Mouse (Mus musculus) neural tube, embryonic 13.5 days (tissue): ENCODE measurements at regions not wholly inside any gene's neighbourhood (a gene's known extent, or its start where the extent isn't known, plus 50 kb on each side); places are given as distances from the start of the nearest gene placed in this dataset.
A peak's percentile ranks its signal among the peaks of the same experiment; 100 is the strongest.

Experiments used
- ATAC-seq: fragments of 200-750 bp; cut with Nextera tagmentation; 2 replicates; pipeline ENCODE4 v1.8.0; 2017; ENCODE audit warnings: low read depth, mild to moderate bottlenecking, moderate TSS enrichment, moderate library complexity
- H3K27ac ChIP-seq: fragments of 300-500 bp; sonication (generic); replicated peaks from 2 replicates; pipeline ENCODE4 v1.5.1; 2015; ENCODE audit warnings: moderate library complexity, mild to moderate bottlenecking, inconsistent platforms
- H3K27me3 ChIP-seq: fragments of 300-500 bp; sonication (generic); 2 replicates; pipeline ENCODE4 v1.6.1; 2015; ENCODE audit warnings: mild to moderate bottlenecking, inconsistent platforms
- H3K36me3 ChIP-seq: fragments of 300-500 bp; sonication (generic); 2 replicates; pipeline ENCODE4 v1.6.1; 2015; ENCODE audit warnings: mild to moderate bottlenecking, inconsistent platforms
- H3K4me1 ChIP-seq: fragments of 300-500 bp; sonication (generic); replicated peaks from 2 replicates; pipeline ENCODE4 v1.6.1; 2015; ENCODE audit warnings: inconsistent platforms
- H3K4me2 ChIP-seq: fragments of 300-500 bp; sonication (generic); 2 replicates; pipeline ENCODE4 v1.6.1; 2015; ENCODE audit warnings: inconsistent platforms, mild to moderate bottlenecking, moderate library complexity
- H3K4me3 ChIP-seq: fragments of 300-500 bp; sonication (generic); 2 replicates; pipeline ENCODE4 v1.5.1; 2015; ENCODE audit warnings: mild to moderate bottlenecking, inconsistent platforms
- H3K9ac ChIP-seq: fragments of 300-500 bp; sonication (generic); 2 replicates; pipeline ENCODE4 v1.6.1; 2015; ENCODE audit warnings: moderate library complexity, mild to moderate bottlenecking, inconsistent platforms
- H3K9me3 ChIP-seq: fragments of 300-500 bp; sonication (generic); 2 replicates; pipeline ENCODE4 v1.6.1; 2016; ENCODE audit warnings: inconsistent platforms
- WGBS: fragments of 180-500 bp; shearing (Covaris S2); methylation state at CpG from one replicate; pipeline ENCODE4 v1.1.7; 2015; 5-methylcytosine and 5-hydroxymethylcytosine counted together

DNA sequence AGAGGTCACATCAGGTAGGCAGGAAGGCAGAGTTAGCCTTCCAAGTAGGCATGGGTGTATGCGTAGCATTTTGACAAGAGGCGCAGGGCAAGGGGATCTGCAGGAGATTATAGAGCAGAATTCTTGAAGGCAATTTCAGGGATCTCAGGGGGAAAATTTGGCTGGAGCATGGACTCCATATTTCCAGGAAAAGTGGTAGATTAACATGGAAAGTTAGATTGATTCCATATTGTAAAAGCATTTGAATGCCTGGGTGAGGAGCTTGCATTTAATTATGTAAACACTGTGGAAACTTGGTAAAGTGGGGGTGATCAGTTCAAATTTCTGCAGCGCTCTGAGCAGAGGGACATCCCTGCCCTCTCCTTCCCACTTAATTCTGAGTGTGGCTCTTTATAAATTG lies 146.7 kb downstream of the Pax3 start:
- no peak overlapping the region for H3K4me2 ChIP-seq
- ATAC-seq, result no peak
- 91% methylated on average over 3 of the region's 3 CpGs for WGBS
- H3K9me3 ChIP-seq, result no peaks in the 10 kb centered on the region
- H3K27ac ChIP-seq, result no peak overlapping the region
- H3K4me1 ChIP-seq, result no peaks in the 10 kb centered on the region
- no peak overlapping the region for H3K9ac ChIP-seq
- H3K36me3 ChIP-seq, result no peaks in the 10 kb centered on the region
- no peak overlapping the region for H3K4me3 ChIP-seq
- no peaks in the 10 kb centered on the region for H3K27me3 ChIP-seq

- Histone ChIP-seq H3K4me3 (no peak overlapping the region), H3K9me3 (no peaks in the 10 kb centered on the region), H3K4me2 (no peak overlapping the region), H3K27me3 (no peaks in the 10 kb centered on the region), H3K27ac (no peak overlapping the region), H3K36me3 (no peaks in the 10 kb centered on the region), H3K9ac (no peak overlapping the region), H3K4me1 (no peaks in the 10 kb centered on the region)
- ATAC-seq, result no peak
- WGBS, result 87% methylated on average over 2 of the region's 2 CpGs
These were observed 164.6 kb downstream of the Pax3 start for GRCm38 (mm10) chr1:78032336-78032735.

DNA sequence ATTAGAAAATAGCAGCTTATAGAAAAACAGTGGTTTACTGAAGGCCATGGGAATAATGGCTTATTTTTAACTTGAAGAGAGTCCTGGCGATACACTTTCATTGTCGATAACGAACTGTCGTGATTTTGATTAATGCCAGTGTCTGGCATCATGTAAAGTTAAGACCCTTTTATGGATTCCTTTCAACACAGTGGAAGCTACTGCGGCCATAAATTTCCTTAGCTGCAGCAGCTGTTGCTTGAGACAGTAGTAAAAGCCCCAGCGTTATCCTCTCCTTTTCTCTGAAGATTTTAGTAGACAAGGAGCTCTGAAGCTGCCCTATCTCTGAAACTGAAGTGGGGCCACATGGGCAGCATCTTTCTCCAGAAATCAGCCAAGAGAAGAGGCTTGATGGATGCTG lies 175.2 kb downstream of the Pax3 start:
- ATAC-seq, result peak; percentile 63; the same call in 1 of the 2 replicates
- Histone ChIP-seq H3K4me3 (no peak overlapping the region), H3K4me1 (peaks cover 21% of the 10 kb centered on the region), H3K27ac (0 out of 2 replicates have a peak overlapping the region, but pooled peaks have one; percentile 24), H3K9me3 (no peaks in the 10 kb centered on the region), H3K4me2 (peak overlapping the region; percentile 11; the same call in 1 of the 2 replicates), H3K27me3 (peaks cover 6% of the 10 kb centered on the region; the same call in 1 of the 2 replicates), H3K36me3 (no peaks in the 10 kb centered on the region), H3K9ac (no peak overlapping the region)
- WGBS, result 8% methylated on average over 6 of the region's 6 CpGs

DNA sequence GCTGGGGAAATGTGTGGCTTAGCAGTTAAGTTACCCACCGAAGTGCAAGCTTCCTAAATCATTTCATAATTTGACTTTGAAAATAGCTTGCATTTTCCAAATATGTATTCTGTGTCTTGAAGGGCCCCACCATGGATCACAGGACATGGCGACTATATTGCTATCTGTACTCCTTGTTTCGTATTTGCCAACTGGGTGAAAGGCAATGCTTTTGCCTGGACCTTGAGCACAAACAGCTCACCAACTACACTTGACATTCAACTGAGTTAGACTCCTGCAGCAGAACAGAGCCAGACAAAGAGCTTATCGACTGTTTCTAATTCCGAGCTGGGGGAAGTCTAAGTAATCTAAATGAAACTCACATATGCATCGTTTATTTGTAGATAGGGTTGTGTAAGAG lies 175.9 kb downstream of the Pax3 start:
- H3K27me3 ChIP-seq, result peaks cover 6% of the 10 kb centered on the region; the same call in 1 of the 2 replicates
- H3K9me3 ChIP-seq, result no peaks in the 10 kb centered on the region
- H3K4me2 ChIP-seq, result no peak overlapping the region
- H3K4me3 ChIP-seq, result no peak overlapping the region
- H3K4me1 ChIP-seq, result peaks cover 27% of the 10 kb centered on the region
- no peak for ATAC-seq
- H3K36me3 ChIP-seq, result no peaks in the 10 kb centered on the region
- H3K27ac ChIP-seq, result no peak overlapping the region
- H3K9ac ChIP-seq, result no peak overlapping the region
- 67% methylated on average over 6 of the region's 6 CpGs for WGBS

DNA sequence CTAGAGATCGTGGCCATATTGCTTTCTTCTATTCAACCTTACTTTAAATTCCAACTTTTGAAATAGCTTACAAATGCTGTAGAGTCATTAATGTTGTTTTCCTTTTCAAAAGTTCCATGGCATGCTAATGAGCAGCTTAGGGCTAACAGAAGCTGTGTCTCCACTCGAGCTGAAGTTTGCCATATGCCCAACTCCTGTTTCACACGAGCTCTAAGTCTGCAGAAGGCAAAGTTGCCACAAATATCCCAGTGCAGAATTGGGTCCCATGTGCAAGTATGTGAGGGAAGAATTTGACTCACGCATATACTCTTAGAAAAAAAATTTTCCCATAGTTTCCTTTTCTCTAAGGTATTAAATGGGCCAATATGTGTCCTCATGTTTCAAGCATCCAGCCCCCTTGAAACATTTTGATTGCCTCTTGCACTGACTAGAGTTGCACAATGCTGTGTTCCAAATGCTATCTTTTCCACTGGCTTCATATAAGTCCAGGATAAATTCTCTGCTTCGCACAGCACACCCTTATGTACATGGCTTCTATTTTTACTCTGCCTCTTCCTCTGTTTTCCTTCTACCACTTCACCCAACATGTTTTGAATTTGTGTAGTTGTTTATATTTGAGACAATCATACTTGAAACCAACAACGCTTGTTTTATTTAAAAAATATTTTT lies 178.9 kb downstream of the Pax3 start:
- H3K27me3 ChIP-seq, result peaks cover 6% of the 10 kb centered on the region; the same call in 1 of the 2 replicates
- no peak overlapping the region for H3K4me2 ChIP-seq
- WGBS, result 83% methylated on average over 6 of the region's 6 CpGs
- H3K4me3 ChIP-seq, result no peak overlapping the region
- H3K27ac ChIP-seq, result no peak overlapping the region
- no peaks in the 10 kb centered on the region for H3K36me3 ChIP-seq
- peaks cover 27% of the 10 kb centered on the region for H3K4me1 ChIP-seq
- H3K9me3 ChIP-seq, result no peaks in the 10 kb centered on the region
- no peak overlapping the region for H3K9ac ChIP-seq
- no peak for ATAC-seq

- Histone ChIP-seq H3K9ac (0 out of 2 replicates have a peak overlapping the region, but pooled peaks have one; percentile 12), H3K4me1 (peaks cover 15% of the 10 kb centered on the region), H3K9me3 (no peaks in the 10 kb centered on the region), H3K27me3 (peaks cover 6% of the 10 kb centered on the region; the same call in 1 of the 2 replicates), H3K27ac (no peak overlapping the region), H3K36me3 (no peaks in the 10 kb centered on the region), H3K4me3 (peak overlapping the region; percentile 16; the same call in 1 of the 2 replicates), H3K4me2 (peak overlapping the region; percentile 48)
- 29% methylated on average over 18 of the region's 18 CpGs for WGBS
- no peak for ATAC-seq
These were observed 180.2 kb downstream of the Pax3 start for GRCm38 (mm10) chr1:78016541-78017267.

- ATAC-seq, result no peak
- Histone ChIP-seq H3K9ac (no peak overlapping the region), H3K27ac (no peak overlapping the region), H3K9me3 (no peaks in the 10 kb centered on the region), H3K4me1 (peaks cover 9% of the 10 kb centered on the region), H3K4me3 (no peak overlapping the region), H3K4me2 (no peak overlapping the region), H3K36me3 (no peaks in the 10 kb centered on the region), H3K27me3 (peaks cover 6% of the 10 kb centered on the region; the same call in 1 of the 2 replicates)
- 36% methylated on average over 3 of the region's 3 CpGs for whole genome bisulfite sequencing
These were observed 180.9 kb downstream of the Pax3 start for GRCm38 (mm10) chr1:78015999-78016398.

DNA sequence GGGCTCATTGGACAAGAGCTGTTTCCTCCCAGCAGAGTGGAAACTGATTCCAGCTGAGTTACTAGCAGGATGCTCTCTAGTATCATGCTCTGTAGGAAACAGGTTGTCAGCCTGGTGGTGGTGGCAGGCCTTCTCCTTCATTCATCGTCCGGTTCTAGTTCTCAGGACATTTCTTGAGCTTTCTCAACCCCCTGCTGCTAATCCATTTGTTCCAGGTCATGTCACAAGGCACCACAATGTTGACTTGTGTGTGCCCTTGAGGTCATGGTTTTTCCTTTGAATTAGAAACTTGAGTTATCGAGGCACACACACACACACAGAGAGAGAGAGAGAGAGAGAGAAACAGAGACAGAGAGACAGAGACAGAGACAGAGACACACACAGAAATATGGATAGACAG lies 183.5 kb downstream of the Pax3 start:
- Histone ChIP-seq H3K36me3 (no peaks in the 10 kb centered on the region), H3K4me3 (no peak overlapping the region), H3K9me3 (no peaks in the 10 kb centered on the region), H3K9ac (no peak overlapping the region), H3K4me2 (no peak overlapping the region), H3K4me1 (peaks cover 9% of the 10 kb centered on the region), H3K27ac (no peak overlapping the region), H3K27me3 (peaks cover 6% of the 10 kb centered on the region; the same call in 1 of the 2 replicates)
- no peak for ATAC-seq
- 11% methylated on average over 3 of the region's 3 CpGs for WGBS

GRCm38 (mm10) chr1:78008811-78009410 lies 188.0 kb downstream of the Pax3 start:
- Histone ChIP-seq H3K9ac (no peak overlapping the region), H3K9me3 (no peaks in the 10 kb centered on the region), H3K4me2 (no peak overlapping the region), H3K27ac (no peak overlapping the region), H3K27me3 (peaks cover 5% of the 10 kb centered on the region; the same call in 1 of the 2 replicates), H3K4me3 (no peak overlapping the region), H3K36me3 (no peaks in the 10 kb centered on the region), H3K4me1 (no peaks in the 10 kb centered on the region)
- WGBS, result 35% methylated on average over 16 of the region's 16 CpGs
- ATAC-seq, result no peak

DNA sequence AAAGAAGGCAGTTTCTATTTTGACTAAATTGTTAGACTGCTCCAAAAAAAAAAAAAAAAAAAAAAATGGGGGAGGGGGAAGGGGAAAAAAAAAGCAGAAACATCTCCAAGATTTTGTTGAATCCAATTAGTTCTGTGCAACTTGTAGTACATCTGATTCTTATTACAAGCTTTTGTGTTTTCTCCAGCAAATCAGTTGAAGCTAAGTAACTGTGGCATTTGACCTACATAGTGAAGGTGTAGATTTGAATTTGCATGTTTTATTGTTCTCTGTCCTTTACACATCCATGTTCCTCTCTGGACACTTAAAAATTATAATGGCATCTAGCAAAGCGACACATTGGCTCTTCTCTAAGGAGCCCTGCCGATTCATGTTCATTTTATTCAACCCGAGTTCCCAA lies 192.6 kb downstream of the Pax3 start:
- H3K27me3 ChIP-seq, result 0 out of 2 replicates have a peak, but pooled peaks cover 5% of the 10 kb centered on the region
- H3K4me3 ChIP-seq, result no peak overlapping the region
- H3K4me1 ChIP-seq, result no peaks in the 10 kb centered on the region
- H3K36me3 ChIP-seq, result no peaks in the 10 kb centered on the region
- no peak overlapping the region for H3K4me2 ChIP-seq
- no peak overlapping the region for H3K9ac ChIP-seq
- ATAC-seq, result no peak
- no peak overlapping the region for H3K27ac ChIP-seq
- 89% methylated on average over 3 of the region's 3 CpGs for WGBS
- H3K9me3 ChIP-seq, result no peaks in the 10 kb centered on the region

DNA sequence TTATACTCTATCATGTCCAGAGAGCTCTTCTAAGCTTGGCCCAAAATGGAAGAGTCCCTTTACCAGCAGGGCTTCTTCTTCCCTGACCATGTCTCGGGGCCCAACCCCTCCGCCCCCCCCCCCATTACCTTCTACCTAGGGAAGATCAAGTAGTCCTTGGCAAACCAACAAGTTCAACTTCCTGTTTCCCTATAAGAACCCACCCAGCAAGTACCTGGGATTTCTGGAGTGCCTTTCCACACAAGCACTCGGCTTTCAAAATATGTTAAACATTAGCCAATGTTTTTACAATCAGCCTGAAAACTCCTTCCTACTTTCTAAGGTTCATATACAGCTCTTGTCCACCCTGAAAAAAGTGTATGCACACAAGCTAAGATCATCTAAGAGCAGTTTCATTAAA lies 198.2 kb downstream of the Pax3 start:
- ATAC-seq, result no peak
- Histone ChIP-seq H3K27ac (no peak overlapping the region), H3K9me3 (no peaks in the 10 kb centered on the region), H3K4me2 (no peak overlapping the region), H3K27me3 (no peaks in the 10 kb centered on the region), H3K4me3 (no peak overlapping the region), H3K4me1 (no peaks in the 10 kb centered on the region), H3K9ac (no peak overlapping the region), H3K36me3 (no peaks in the 10 kb centered on the region)
- WGBS, result 85% methylated on average over 3 of the region's 3 CpGs

DNA sequence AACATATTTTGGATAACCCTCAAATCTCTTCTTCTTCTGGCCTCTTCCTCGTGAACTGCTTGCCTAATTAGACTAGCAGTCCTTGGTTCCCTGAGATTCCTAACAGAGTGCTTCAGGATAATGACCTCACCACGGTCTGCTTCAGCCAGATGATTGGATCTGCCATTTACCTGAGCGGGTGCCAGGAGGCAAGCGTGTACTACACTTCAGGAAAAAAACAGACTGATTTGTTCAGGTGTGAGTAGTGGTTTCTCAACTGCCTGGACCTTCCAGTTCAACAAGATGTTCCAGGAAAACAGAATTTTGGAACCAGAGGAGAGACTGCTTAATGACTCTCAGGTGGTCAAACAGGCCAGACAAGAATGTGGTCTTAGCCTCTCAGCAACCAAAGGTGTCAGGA lies 215.4 kb downstream of the Pax3 start:
- H3K9me3 ChIP-seq, result no peaks in the 10 kb centered on the region
- no peak overlapping the region for H3K9ac ChIP-seq
- H3K4me2 ChIP-seq, result no peak overlapping the region
- no peaks in the 10 kb centered on the region for H3K4me1 ChIP-seq
- peaks cover 33% of the 10 kb centered on the region for H3K27me3 ChIP-seq
- WGBS, result 79% methylated on average over 4 of the region's 4 CpGs
- H3K36me3 ChIP-seq, result no peaks in the 10 kb centered on the region
- H3K27ac ChIP-seq, result no peak overlapping the region
- H3K4me3 ChIP-seq, result no peak overlapping the region
- no peak for ATAC-seq
